Mouse (Mus musculus): ENCODE measurements around the gene Spdl1. TPM values are rescaled to one million over a fixed set of nuclear protein-coding genes. Genes with fewer than 3 reads are reported as not detected.

Gene Spdl1
- polyA plus RNA-seq, 1 experiment from 2014 or later = 33.3 TPM

DNA sequence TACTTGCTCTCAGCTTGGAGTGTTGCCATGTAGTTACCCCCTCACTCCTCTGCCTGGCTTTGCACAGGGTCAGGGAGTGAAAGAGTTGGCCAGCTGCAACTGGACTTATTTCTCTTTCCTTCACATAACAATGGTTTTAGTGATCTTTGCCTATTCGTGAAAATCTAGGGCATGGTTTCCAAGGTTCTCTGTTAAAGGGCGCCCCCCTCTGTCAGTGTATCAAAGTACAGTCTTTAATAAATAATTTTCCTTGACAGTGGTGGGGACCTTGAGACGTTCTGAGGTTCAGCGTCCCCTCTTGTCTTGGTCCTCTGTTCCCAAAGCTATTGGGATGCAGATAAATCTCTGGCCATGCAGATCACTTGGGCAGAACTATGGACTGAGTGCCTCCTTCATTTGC, 37.3 kb downstream of the Spdl1 start:
- Histone ChIP-seq H3K4me3 (no peak overlapping the region), H3K9me3 (no peaks in the 10 kb centered on the region), H3K4me1 (no peaks in the 10 kb centered on the region), H3K27me3 (replicated peaks; ENCODE audit: low read depth, poor library complexity, severe bottlenecking) (no peaks in the 10 kb centered on the region), H3K36me3 (replicated peaks) (no peaks in the 10 kb centered on the region), H3K27ac (replicated peaks) (no peak overlapping the region)
- 25% methylated on average over 4 of the region's 4 CpGs for WGBS
- no peak for DNase-seq (ENCODE audit: low spot score)

DNA sequence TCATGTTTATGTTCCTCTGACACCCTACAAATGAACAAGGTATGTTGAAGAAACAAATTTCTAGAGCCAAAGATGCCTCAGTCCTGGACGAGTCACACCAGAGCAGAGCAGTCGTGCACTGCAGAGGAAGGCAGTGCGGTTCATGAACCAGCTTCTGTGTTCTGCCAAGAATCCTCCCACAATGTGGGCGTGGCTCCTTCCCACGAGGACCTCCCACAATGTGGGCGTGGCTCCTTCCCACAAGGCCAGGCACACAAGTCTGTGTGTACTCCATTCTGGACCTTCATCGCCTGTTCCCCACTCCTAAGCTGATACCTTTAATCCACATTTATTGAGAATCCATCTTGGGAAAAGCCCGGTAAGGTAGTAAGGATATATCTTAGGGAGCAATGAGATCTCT, 41.6 kb downstream of the Spdl1 start:
- Histone ChIP-seq H3K27me3 (replicated peaks; ENCODE audit: low read depth, poor library complexity, severe bottlenecking) (no peaks in the 10 kb centered on the region), H3K9me3 (no peaks in the 10 kb centered on the region), H3K27ac (replicated peaks) (no peak overlapping the region), H3K36me3 (replicated peaks) (no peaks in the 10 kb centered on the region), H3K4me1 (no peaks in the 10 kb centered on the region), H3K4me3 (no peak overlapping the region)
- DNase-seq (ENCODE audit: low spot score) = no peak
- WGBS = 66% methylated on average over 8 of the region's 8 CpGs

DNA sequence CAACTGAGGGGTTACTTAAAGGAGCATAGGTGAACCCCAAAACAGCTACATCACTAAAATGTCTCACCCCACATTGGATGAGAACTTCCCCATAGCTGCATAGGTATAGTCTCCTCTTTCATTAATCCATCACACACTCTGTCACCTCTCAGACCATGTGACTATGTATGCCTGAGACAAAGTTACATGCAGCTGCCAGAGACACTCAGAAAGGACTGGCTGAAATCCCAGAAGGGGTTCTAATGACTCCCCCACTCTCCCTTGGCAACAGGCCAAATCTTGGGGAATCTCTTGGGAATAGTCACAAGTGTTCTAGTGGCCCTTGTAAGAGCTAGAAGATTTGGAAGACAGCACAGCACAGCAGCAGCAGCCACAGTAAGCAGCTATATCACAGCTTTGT, 48.6 kb downstream of the Spdl1 start:
- Histone ChIP-seq H3K27me3 (replicated peaks; ENCODE audit: low read depth, poor library complexity, severe bottlenecking) (no peaks in the 10 kb centered on the region), H3K4me1 (0 out of 2 replicates have a peak, but pooled peaks cover 4% of the 10 kb centered on the region), H3K4me3 (no peak overlapping the region), H3K36me3 (replicated peaks) (no peaks in the 10 kb centered on the region), H3K9me3 (no peaks in the 10 kb centered on the region), H3K27ac (replicated peaks) (no peak overlapping the region)
- DNase-seq (ENCODE audit: low spot score) = no peak

DNA sequence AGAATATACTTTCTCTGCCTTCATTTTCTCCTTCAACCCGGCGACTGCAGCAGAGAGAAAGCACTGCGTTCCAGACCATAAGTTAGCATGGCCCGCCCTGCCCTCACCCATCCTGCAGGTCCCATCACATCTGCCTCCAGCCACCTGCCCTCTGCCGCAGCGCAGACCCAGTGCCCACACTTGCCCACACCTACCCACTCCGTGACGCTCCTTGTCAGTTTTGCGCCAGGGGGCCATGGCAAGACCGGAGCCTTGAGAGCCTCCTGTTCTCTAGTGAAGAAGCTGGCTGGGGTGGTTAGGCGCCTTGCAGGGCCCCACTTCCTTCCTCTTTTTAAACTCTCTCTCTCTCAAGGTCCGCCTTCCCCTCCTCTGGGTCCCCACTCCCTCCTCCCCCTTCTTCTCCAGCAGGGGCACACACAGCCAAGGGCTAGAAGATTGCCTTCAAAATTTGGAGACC, 49.8 kb downstream of the Spdl1 start, which contains the start of gene Dock2:
Dock2 (minus strand) TSS at position 306 of the 457 bp plus-strand sequence.
- Histone ChIP-seq H3K9me3 (no peaks in the 10 kb centered on the region), H3K36me3 (replicated peaks) (no peaks in the 10 kb centered on the region), H3K4me3 (no peak within 1 kb of the TSS), H3K27me3 (replicated peaks; ENCODE audit: low read depth, poor library complexity, severe bottlenecking) (no peaks in the 10 kb centered on the region), H3K4me1 (0 out of 2 replicates have a peak, but pooled peaks cover 4% of the 10 kb centered on the region), H3K27ac (replicated peaks) (no peak within 1 kb of the TSS)
- 84% methylated on average over 12 of the region's 12 CpGs for WGBS
- DNase-seq (ENCODE audit: low spot score) = no peak

DNA sequence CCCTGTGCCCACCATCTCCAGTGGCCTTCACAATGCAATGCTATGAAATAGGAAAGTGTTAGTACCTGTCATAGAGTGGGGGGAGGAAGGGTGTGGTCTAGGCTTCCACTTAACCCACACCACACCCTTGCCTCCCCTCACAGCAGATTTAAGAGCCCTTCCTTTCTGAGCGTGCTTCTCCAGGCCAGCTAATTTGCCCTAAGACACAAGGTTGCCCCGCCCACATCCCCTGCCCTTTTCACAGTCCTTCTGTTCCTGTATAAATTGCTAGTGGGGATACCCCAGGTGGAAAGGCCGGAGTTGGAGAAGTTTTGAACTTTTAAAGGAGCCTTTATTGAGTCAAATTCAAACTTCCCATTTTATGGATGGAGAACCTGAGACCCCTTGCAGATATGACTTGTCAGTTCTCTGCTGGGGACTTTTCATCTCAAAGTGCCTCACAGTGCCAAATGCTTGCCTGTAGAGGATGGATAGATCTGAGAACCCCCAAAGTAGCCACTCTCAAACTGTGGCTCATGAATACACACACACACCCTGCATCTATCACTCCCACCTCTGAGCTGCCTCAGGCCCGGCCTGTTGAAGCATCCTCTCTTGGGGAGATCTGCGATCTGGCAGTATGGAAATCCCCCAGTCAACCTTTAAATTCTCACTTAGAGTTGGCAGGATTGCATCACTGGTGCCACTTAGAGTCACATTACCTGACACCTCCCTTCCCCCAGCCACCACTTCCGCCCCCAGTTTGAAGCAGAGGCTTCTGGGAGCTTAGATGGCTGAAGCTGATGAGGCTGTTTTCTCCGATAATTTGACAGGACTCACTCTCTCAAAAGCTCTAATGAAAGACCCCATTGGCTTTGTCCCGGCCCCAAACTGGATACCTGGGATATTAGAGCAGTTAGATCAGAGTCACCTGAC, 50.7 kb downstream of the Spdl1 start:
- Histone ChIP-seq H3K4me3 (no peak overlapping the region), H3K36me3 (replicated peaks) (no peaks in the 10 kb centered on the region), H3K27me3 (replicated peaks; ENCODE audit: low read depth, poor library complexity, severe bottlenecking) (no peaks in the 10 kb centered on the region), H3K9me3 (no peaks in the 10 kb centered on the region), H3K4me1 (0 out of 2 replicates have a peak, but pooled peaks cover 4% of the 10 kb centered on the region), H3K27ac (replicated peaks) (no peak overlapping the region)
- 82% methylated on average over 8 of the region's 8 CpGs for WGBS
- no peak for DNase-seq (ENCODE audit: low spot score)

DNA sequence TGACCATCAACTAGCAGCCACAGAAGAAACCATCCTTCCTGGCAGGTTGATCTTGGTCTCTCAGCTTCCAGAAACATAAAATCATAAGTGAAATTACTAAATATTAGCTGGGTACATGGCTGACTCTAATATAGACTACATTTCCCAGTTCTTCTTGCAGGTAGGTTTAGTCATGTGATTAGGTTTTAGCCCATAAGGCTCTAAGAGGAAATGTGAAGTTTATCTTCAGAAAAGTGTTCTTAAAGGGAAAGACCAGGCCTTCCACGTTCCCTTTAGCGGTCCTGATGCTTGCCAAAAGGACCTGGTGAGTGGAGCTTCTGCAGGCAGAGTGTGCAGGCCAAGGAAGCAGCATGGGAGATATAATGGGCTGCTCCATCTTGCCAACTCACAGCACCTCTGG, 52.7 kb downstream of the Spdl1 start:
- Histone ChIP-seq H3K27me3 (replicated peaks; ENCODE audit: low read depth, poor library complexity, severe bottlenecking) (no peaks in the 10 kb centered on the region), H3K4me1 (0 out of 2 replicates have a peak, but pooled peaks cover 4% of the 10 kb centered on the region), H3K27ac (replicated peaks) (no peak overlapping the region), H3K9me3 (no peaks in the 10 kb centered on the region), H3K4me3 (no peak overlapping the region), H3K36me3 (replicated peaks) (no peaks in the 10 kb centered on the region)
- WGBS = 84% methylated on average over 2 of the region's 2 CpGs
- DNase-seq (ENCODE audit: low spot score) = no peak

DNA sequence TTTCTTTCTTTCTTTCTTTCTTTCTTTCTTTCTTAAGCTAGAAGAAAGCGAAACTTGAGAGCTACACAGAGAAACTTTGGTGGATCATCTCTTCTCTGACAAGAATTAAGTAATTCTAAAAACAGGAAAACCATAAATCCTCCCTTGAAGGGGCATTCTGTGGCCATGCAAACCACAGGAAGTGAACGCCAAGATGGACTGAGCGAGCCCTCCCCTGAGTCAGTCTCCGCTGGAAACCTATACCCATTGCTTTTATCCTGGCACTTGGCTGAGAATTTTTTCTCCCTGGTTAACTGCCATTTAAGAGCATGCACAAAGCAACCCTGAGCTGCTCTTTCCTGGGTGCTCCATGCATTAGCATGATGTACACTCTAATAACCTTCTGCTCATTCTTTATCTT, 53.5 kb downstream of the Spdl1 start:
- DNase-seq (ENCODE audit: low spot score) = no peak
- H3K4me3 ChIP-seq = no peak overlapping the region
- 0 out of 2 replicates have a peak, but pooled peaks cover 4% of the 10 kb centered on the region for H3K4me1 ChIP-seq
- H3K9me3 ChIP-seq = no peaks in the 10 kb centered on the region
- no peaks in the 10 kb centered on the region for H3K36me3 ChIP-seq (replicated peaks)
- no peaks in the 10 kb centered on the region for H3K27me3 ChIP-seq (replicated peaks; ENCODE audit: low read depth, poor library complexity, severe bottlenecking)
- no peak overlapping the region for H3K27ac ChIP-seq (replicated peaks)
- 90% methylated on average over 4 of the region's 4 CpGs for WGBS

DNA sequence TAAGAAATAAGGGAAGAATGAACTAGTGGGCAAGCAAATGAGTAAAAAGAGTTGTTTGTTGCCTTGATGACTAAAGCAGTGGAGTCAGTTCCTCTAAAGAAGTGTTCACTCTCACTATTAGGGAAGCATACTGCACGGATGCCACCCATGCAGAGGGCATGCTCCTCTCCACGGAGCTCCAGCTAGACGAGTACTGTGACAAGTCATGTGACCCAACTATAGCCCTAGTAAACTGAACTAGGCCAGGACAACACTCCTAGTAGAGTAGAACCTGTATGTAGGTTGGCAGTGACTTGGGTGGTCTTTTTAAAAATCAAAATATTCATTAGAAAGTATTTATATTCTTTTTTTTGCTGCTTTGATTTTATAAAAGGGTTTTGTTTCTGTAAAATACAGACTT, 55.1 kb downstream of the Spdl1 start:
- 87% methylated on average over 3 of the region's 3 CpGs for WGBS
- DNase-seq (ENCODE audit: low spot score) = no peak
- H3K9me3 ChIP-seq = no peaks in the 10 kb centered on the region
- H3K4me3 ChIP-seq = no peak overlapping the region
- no peaks in the 10 kb centered on the region for H3K27me3 ChIP-seq (replicated peaks; ENCODE audit: low read depth, poor library complexity, severe bottlenecking)
- no peaks in the 10 kb centered on the region for H3K4me1 ChIP-seq
- H3K27ac ChIP-seq (replicated peaks) = no peak overlapping the region
- no peaks in the 10 kb centered on the region for H3K36me3 ChIP-seq (replicated peaks)

DNA sequence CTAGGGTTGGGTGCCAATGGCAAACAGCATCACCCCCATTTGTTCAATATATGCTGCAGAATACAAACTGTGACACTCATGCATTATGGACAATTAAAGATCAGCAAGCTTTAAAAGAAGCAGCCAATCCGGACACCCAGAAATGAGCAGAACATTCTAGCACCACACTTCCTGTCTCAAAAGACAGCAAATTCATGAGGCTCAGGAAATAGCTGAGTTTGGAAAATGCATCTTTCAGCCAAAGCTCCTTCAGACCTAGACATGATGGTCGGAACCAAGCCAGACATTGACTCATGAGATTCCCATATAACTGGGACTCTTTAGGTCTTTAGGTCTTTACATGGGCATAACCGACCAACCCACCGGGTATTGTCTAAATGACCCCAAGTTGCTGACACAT, 55.9 kb downstream of the Spdl1 start:
- WGBS = 93% methylated on average over 4 of the region's 4 CpGs
- Histone ChIP-seq H3K4me3 (no peak overlapping the region), H3K9me3 (no peaks in the 10 kb centered on the region), H3K27ac (replicated peaks) (no peak overlapping the region), H3K27me3 (replicated peaks; ENCODE audit: low read depth, poor library complexity, severe bottlenecking) (no peaks in the 10 kb centered on the region), H3K4me1 (no peaks in the 10 kb centered on the region), H3K36me3 (replicated peaks) (no peaks in the 10 kb centered on the region)
- DNase-seq (ENCODE audit: low spot score) = no peak

DNA sequence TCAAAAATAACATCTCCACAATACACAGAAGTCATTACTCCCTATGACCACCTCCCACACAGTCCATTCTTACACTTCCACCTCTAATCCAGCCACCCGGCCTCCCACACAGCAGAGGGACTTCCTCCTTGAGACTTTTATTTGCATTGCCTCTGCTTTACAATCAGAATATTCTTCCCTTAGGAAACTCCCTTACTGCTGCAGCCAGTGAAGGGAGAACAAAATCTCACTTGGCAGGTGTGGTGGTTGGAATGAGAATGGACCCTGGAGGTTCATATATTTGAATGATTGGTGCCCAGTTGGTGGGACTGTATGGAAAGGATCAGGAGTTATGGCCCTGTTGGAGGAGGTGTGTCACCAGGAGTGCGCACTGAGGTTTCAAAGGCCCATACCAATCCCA, 57.4 kb downstream of the Spdl1 start:
- no peak overlapping the region for H3K27ac ChIP-seq (replicated peaks)
- no peak for DNase-seq (ENCODE audit: low spot score)
- H3K27me3 ChIP-seq (replicated peaks; ENCODE audit: low read depth, poor library complexity, severe bottlenecking) = no peaks in the 10 kb centered on the region
- no peaks in the 10 kb centered on the region for H3K36me3 ChIP-seq (replicated peaks)
- H3K4me1 ChIP-seq = peaks cover 7% of the 10 kb centered on the region
- WGBS = 88% methylated on average over 2 of the region's 2 CpGs
- no peaks in the 10 kb centered on the region for H3K9me3 ChIP-seq
- H3K4me3 ChIP-seq = no peak overlapping the region

DNA sequence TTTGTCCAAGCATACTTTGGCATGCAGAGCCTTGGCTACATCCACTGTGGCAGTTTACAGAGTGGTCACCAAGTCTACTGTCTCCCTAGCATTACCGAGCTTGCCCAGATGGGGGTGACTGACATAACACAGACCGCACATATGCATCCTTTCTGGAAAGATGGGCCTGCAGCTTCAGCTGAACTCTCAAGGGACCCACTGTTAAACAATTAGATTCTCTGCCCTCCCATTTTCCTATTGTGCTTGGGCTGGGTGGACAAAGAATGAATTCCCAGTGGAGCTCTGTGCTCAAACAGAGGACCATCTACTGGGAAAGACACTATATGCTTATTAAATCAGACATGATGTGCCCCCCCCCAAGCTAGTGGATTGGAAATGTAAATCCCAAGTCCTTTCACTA, 58.8 kb downstream of the Spdl1 start:
- H3K4me3 ChIP-seq = no peak overlapping the region
- H3K36me3 ChIP-seq (replicated peaks) = no peaks in the 10 kb centered on the region
- H3K4me1 ChIP-seq = peaks cover 18% of the 10 kb centered on the region
- WGBS = 77% methylated on average over 2 of the region's 2 CpGs
- no peaks in the 10 kb centered on the region for H3K9me3 ChIP-seq
- no peak overlapping the region for H3K27ac ChIP-seq (replicated peaks)
- no peaks in the 10 kb centered on the region for H3K27me3 ChIP-seq (replicated peaks; ENCODE audit: low read depth, poor library complexity, severe bottlenecking)
- DNase-seq (ENCODE audit: low spot score) = no peak

DNA sequence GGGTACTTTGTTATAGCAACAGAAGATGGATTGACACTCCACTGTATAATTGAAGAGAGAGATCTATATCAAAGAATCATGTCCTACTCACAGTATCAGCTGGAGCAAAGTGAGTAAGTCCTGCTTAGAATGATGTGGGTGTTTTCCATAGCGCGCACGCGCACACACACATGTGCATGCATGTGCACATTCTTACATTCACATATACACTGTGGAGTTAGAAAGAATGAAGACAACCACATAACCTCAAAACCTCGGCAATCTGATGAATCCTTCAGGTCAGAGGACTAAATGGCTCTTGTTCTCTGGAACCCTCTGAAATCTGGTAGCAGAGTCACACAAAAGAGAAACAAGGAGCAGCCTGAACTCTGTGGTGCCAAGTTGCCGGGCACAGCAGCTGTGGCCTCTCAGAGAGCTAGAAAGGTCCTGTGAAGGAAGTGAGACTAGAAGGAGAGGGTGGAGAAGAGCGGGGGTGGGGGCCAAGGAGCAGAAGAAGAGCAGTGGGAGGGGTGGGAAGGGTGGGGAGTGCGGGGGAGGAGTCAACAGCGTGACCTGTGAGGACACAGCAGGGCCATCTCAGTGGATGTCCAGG, 60.0 kb downstream of the Spdl1 start:
- Histone ChIP-seq H3K4me3 (no peak overlapping the region), H3K27ac (replicated peaks) (no peak overlapping the region), H3K36me3 (replicated peaks) (no peaks in the 10 kb centered on the region), H3K9me3 (no peaks in the 10 kb centered on the region), H3K4me1 (peaks cover 18% of the 10 kb centered on the region), H3K27me3 (replicated peaks; ENCODE audit: low read depth, poor library complexity, severe bottlenecking) (no peaks in the 10 kb centered on the region)
- 93% methylated on average over 9 of the region's 9 CpGs for WGBS
- DNase-seq (ENCODE audit: low spot score) = no peak

Data from embryonic facial prominence, embryonic 10.5 days (tissue).